Mouse (Mus musculus) stomach, postnatal 0 days (tissue): ENCODE data around the gene Chchd10. TPM values are rescaled to one million over a fixed set of nuclear protein-coding genes. Genes with fewer than 3 reads are reported as not detected.

Source experiments
- ATAC-seq: fragments of 200-750 bp; cut with Nextera tagmentation; 2 replicates; pipeline ENCODE4 v1.8.0; 2017; ENCODE audit not compliant: low FRiP score, low TSS enrichment
- DNase-seq: peaks from one replicate; pipeline ENCODE4 v3.0.0-alpha.2; 2016; ENCODE audit warnings: low spot score
- H3K27ac ChIP-seq: fragments of 300-500 bp; sonication (generic); replicated peaks from 2 replicates; pipeline ENCODE4 v1.5.1; 2014; ENCODE audit warnings: mild to moderate bottlenecking, control low read depth
- H3K27me3 ChIP-seq: fragments of 300-500 bp; sonication (generic); 2 replicates; pipeline ENCODE4 v1.6.1; 2014; ENCODE audit warnings: low read length; ENCODE audit not compliant: control insufficient read depth, insufficient read depth
- H3K36me3 ChIP-seq: fragments of 300-500 bp; sonication (generic); 2 replicates; pipeline ENCODE4 v1.6.1; 2014; ENCODE audit warnings: low read length, mixed read lengths; ENCODE audit not compliant: control insufficient read depth, insufficient read depth
- H3K4me1 ChIP-seq: fragments of 300-500 bp; sonication (generic); replicated peaks from 2 replicates; pipeline ENCODE4 v1.6.1; 2014; ENCODE audit warnings: antibody characterized with exemption; ENCODE audit not compliant: control insufficient read depth, insufficient read depth
- H3K4me2 ChIP-seq: fragments of 300-500 bp; sonication (generic); replicated peaks from 2 replicates; pipeline ENCODE4 v1.6.1; 2014; ENCODE audit warnings: low read depth, mild to moderate bottlenecking, control low read depth, moderate library complexity
- H3K4me3 ChIP-seq: fragments of 300-500 bp; sonication (generic); 2 replicates; pipeline ENCODE4 v1.5.1; 2014; ENCODE audit warnings: low read depth, low read length, control low read depth
- H3K9ac ChIP-seq: fragments of 300-500 bp; sonication (generic); 2 replicates; pipeline ENCODE4 v1.6.1; 2014; ENCODE audit warnings: mild to moderate bottlenecking, low read length, control low read depth, mixed read lengths
- H3K9me3 ChIP-seq: fragments of 300-500 bp; sonication (generic); 2 replicates; pipeline ENCODE4 v1.6.1; 2016; ENCODE audit warnings: low read length; ENCODE audit not compliant: control insufficient read depth
- CTCF ChIP-seq: IDR thresholded peaks from 2 replicates; pipeline ENCODE4 v1.5.1; 2016; ENCODE audit warnings: antibody characterized with exemption, low read depth, mild to moderate bottlenecking, moderate library complexity
- EP300 ChIP-seq: optimal IDR thresholded peaks from 2 replicates; pipeline ENCODE3; 2016; ENCODE audit warnings: antibody characterized with exemption
- WGBS: fragments of 180-500 bp; shearing (Covaris S2); extraction: QIAGEN DNeasy Blood & Tissue Kit; methylation state at CpG from one replicate; pipeline ENCODE4 v1.1.7; 2014; 5-methylcytosine and 5-hydroxymethylcytosine counted together
- polyA plus RNA-seq: library from polyadenylated mRNA; unstranded; fragments of >200 nt; fragmentation: Nextera tagmentation; extraction: Ambion mirVana; gene quantifications from 2 replicates; pipeline ENCODE4 v1.2.1, GENCODE M21; 2015

The Chchd10 gene
- polyA plus RNA-seq, 1 experiment from 2014 or later = 232 TPM

DNA sequence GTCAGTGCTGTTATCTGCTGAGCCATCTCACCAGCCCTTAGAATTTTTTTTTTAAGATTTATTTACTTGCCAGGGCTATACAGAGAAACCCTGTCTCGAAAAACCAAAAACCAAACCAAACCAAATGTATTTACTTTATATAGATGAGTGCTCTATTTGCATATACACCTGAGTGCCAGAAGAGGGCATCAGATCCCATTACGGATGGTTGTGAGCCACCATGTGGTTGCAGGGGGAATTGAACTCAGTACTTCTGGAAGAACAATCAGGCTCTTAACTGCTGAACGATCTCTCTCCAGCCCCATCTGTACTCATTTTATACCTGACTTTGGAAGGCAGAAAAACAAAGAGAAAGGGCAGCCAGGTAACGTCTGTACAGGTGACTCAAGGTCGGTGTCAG is 42.3 kb downstream of the Chchd10 start:
- Histone ChIP-seq H3K36me3 (no peaks in the 10 kb centered on the region), H3K9ac (no peak overlapping the region), H3K4me3 (no peak overlapping the region), H3K27me3 (no peaks in the 10 kb centered on the region), H3K4me2 (no peak overlapping the region), H3K4me1 (no peaks in the 10 kb centered on the region), H3K27ac (no peak overlapping the region), H3K9me3 (no peaks in the 10 kb centered on the region)
- ATAC-seq = no peak
- 76% methylated on average over 5 of the region's 5 CpGs for WGBS
- DNase-seq = no peak
- TF ChIP-seq CTCF = peak; percentile 78
- TF ChIP-seq EP300 = no peak

DNA sequence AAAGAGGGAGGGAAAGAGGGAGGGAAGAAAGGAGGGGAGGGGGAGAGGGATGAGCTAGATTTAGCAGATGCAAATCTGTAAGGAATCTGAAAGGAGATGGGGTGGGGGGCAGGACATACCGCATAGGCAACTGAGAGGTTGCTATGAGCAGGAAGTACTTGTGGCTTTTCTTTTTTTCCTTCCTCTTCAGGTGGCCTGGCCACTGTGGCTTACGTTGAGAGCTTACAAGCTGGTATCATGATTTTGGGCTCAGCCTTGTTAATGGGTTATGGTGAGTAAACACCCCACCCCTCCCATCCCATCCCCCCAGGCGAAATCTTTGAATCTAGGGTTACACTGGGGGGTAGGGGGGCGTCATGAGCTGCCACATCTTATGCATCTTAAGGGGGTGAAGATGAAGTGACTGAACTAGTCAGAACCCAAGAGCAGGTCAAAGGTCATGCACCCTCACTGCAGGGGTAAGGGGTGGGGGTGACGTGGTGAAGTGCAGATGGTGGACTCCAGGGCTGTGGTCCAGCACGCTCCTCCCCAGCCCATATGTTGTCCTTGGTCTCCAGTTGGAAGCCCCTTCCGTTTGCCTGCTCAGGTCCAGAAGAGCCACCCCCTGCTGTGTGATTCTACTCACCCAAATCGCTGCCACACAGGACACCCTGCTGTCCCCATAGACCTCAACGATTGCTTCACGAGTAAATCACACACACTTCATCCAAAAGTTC is 45.3 kb downstream of the Chchd10 start:
- no peaks in the 10 kb centered on the region for H3K27me3 ChIP-seq
- no peak for DNase-seq

DNA sequence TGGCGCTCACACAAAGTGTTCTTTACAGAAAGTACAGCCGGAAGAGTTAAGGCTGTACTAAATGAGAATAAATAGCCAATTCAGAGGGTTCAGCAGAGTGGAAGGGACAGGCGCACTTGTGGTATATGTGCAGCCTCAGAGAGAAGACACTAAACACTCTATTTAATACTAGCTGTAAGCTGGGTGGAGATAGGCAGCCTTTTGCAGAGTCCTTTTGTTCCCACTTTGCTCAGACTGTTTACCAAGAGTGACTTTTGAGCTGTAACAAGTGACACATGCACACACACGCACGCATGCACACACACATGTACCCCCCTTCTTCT is 45.9 kb downstream of the Chchd10 start:
- Histone ChIP-seq H3K36me3 (no peaks in the 10 kb centered on the region), H3K4me2 (no peak overlapping the region)
- WGBS = 83% methylated on average over 5 of the region's 5 CpGs

More for the DNA sequence above, 45.3 kb downstream of the Chchd10 start:
- no peak for ATAC-seq
- TF ChIP-seq EP300 (no peak), CTCF (no peak)
- WGBS = 47% methylated on average over 10 of the region's 10 CpGs
- no peak overlapping the region for H3K4me3 ChIP-seq
- no peaks in the 10 kb centered on the region for H3K36me3 ChIP-seq
- no peaks in the 10 kb centered on the region for H3K4me1 ChIP-seq
- no peak overlapping the region for H3K9ac ChIP-seq
- no peak overlapping the region for H3K4me2 ChIP-seq
- no peaks in the 10 kb centered on the region for H3K9me3 ChIP-seq
- no peak overlapping the region for H3K27ac ChIP-seq

DNA sequence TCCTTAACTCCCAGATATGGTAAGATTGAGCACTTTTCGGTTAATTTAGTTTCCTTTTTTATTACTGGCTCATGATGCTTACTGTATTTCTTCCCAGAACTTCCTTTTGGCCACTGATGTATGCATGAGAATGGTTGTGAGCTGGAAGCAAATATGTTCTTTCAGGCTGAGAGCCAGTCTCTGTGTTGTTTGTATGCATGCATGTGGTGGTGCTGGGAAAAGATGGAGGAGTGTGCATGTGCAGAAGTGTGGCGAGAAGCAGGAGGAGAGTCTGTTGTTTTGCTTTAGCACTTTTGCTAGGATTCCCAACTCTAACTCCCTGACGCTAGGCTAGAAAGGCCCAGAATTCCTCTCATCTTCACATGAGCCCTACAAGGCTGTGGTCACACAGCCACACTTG is 46.5 kb downstream of the Chchd10 start:
- TF ChIP-seq EP300 (no peak), CTCF (no peak)
- H3K4me1 ChIP-seq = no peaks in the 10 kb centered on the region
- 84% methylated on average over 3 of the region's 3 CpGs for WGBS

More for the DNA sequence above, 45.9 kb downstream of the Chchd10 start:
- DNase-seq (no peak), ATAC-seq (no peak)
- no peaks in the 10 kb centered on the region for H3K9me3 ChIP-seq
- H3K9ac ChIP-seq = no peak overlapping the region
- no peaks in the 10 kb centered on the region for H3K4me1 ChIP-seq
- TF ChIP-seq EP300 = no peak
- no peak for TF ChIP-seq CTCF
- H3K27ac ChIP-seq = no peak overlapping the region
- H3K4me3 ChIP-seq = no peak overlapping the region
- no peaks in the 10 kb centered on the region for H3K27me3 ChIP-seq

More for the DNA sequence above, 46.5 kb downstream of the Chchd10 start:
- DNase-seq (no peak), ATAC-seq (no peak)
- Histone ChIP-seq H3K36me3 (no peaks in the 10 kb centered on the region), H3K4me3 (no peak overlapping the region), H3K9me3 (no peaks in the 10 kb centered on the region), H3K9ac (no peak overlapping the region), H3K27me3 (no peaks in the 10 kb centered on the region), H3K4me2 (no peak overlapping the region), H3K27ac (no peak overlapping the region)

Other genes starting within 250 kb of the Chchd10 start
- 13.9 and 14.7 TPM in 2 replicates for gene Cabin1, start 168.8 kb upstream of the Chchd10 start, polyA plus RNA-seq
- gene Ddt, start 159.7 kb upstream of the Chchd10 start, polyA plus RNA-seq = 64.1 and 68.4 TPM in 2 replicates
- gene Gm20441, start 152.2 kb upstream of the Chchd10 start, polyA plus RNA-seq = 0.16 and 0.64 TPM in 2 replicates
- gene Gstt3, start 151.7 kb upstream of the Chchd10 start, polyA plus RNA-seq = 72.6 and 77.8 TPM in 2 replicates
- 16.1 and 19.7 TPM in 2 replicates for gene Gstt1, start 134.5 kb upstream of the Chchd10 start, polyA plus RNA-seq
- gene Gstt4, start 110.6 kb upstream of the Chchd10 start, polyA plus RNA-seq = not detected in 2 replicates
- gene Gstt2, start 95.7 kb upstream of the Chchd10 start, polyA plus RNA-seq = 77.4 and 81.0 TPM in 2 replicates
- gene Mif, start 72.9 kb upstream of the Chchd10 start, polyA plus RNA-seq = 805 and 984 TPM in 2 replicates
- gene Derl3, start 39.7 kb upstream of the Chchd10 start, polyA plus RNA-seq = 23.6 and 32.3 TPM in 2 replicates
- 81.9 and 82.8 TPM in 2 replicates for gene Smarcb1, start 11.5 kb upstream of the Chchd10 start, polyA plus RNA-seq
- gene Mmp11, start 3.4 kb downstream of the Chchd10 start, polyA plus RNA-seq = 9.9 and 14.6 TPM in 2 replicates
- gene Gm867, start 7.5 kb downstream of the Chchd10 start, polyA plus RNA-seq = 0.22 TPM in 1 of 2 replicates, not detected in the other
- gene Vpreb3, start 9.9 kb downstream of the Chchd10 start, polyA plus RNA-seq = 0.16 and 0.22 TPM in 2 replicates
- not detected in 2 replicates for gene Gm5134, start 21.4 kb downstream of the Chchd10 start, polyA plus RNA-seq
- 5.7 and 6.1 TPM in 2 replicates for gene Zfp280b, start 99.5 kb downstream of the Chchd10 start, polyA plus RNA-seq
- gene Slc5a4b, start 177.8 kb downstream of the Chchd10 start, polyA plus RNA-seq = 0.04 and 0.06 TPM in 2 replicates
- not detected in 2 replicates for gene Slc5a4a, start 214.3 kb downstream of the Chchd10 start, polyA plus RNA-seq